8 mouse cellular contexts compared by ENCODE assay signal in the genomic region with DNA sequence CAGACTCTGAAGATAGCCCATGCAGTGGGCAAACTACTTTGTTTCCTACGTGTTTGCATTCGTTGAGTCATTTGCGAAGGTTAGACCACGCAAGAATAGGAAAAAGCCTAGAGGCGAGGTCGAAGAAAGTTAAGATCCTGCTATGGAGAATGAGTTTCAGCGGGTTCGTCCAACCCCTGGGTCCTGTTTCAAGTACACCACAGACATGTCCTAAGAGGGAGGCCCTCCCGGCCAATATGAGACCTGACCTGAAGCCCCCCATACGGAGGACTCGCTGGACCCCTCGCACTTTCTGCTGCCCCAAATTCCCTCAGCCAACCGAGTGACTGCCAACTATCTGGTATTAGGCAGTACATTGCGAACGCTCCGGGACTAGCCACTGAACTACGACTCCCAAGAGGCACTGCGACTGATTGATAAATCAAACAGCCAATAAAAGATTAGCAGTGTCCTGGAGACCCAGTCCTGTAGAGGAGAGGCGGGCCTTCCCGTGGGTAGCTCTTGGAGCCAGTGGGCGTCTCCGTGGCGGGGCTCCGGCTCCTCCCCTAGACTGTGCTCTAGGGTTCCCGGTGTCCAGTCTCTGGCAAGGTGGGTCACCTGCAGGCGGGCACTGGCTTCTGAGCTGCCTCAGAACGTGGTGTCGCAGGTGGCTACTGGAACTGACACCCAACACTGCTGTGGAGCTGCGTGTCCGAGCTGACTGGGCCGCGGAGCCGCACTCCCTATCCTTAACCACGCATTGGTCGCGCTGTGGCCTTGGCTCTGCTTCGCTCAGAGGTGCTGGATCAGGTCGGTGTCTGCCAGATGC. TPM values are rescaled to one million over a fixed set of nuclear protein-coding genes. Genes with fewer than 3 reads are reported as not detected.
A peak's percentile ranks its signal among the peaks of the same experiment; 100 is the strongest.
DNase-seq lines count a peak whose midpoint lies in the region; ATAC-seq lines count a peak whose summit lies in the region.

Gene Zfp174 (plus strand): TSS at position 558 of the 808 bp plus-strand sequence.

- no peaks in the 10 kb centered on the region for H3K27me3 ChIP-seq in heart, embryonic 10.5 days (ENCODE audit: insufficient read depth, poor library complexity, severe bottlenecking)
- no peaks in the 10 kb centered on the region for H3K27me3 ChIP-seq in kidney, embryonic 15.5 days

- peak within 1 kb of the TSS; percentile 84 for H3K27ac ChIP-seq in heart, embryonic 10.5 days
- H3K27ac ChIP-seq in kidney, embryonic 15.5 days, result 0 out of 2 replicates have a peak within 1 kb of the TSS, but pooled peaks have one; percentile 15

- ATAC-seq in erythroblast, adult 5-6 weeks (replicated peaks; ENCODE audit: low FRiP score, poor library complexity, severe bottlenecking), result peak; percentile 99
- peak; percentile 100 for ATAC-seq in kidney, embryonic 15.5 days (replicated peaks; ENCODE audit: low FRiP score)
- ATAC-seq in monocyte, adult 5-6 weeks (replicated peaks; ENCODE audit: insufficient number of reproducible peaks, low FRiP score, low TSS enrichment, poor library complexity, severe bottlenecking), result peak; percentile 100

- H3K4me1 ChIP-seq in heart, embryonic 10.5 days, result peaks cover 7% of the 10 kb centered on the region
- peaks cover 8% of the 10 kb centered on the region for H3K4me1 ChIP-seq in kidney, embryonic 15.5 days

- peak within 1 kb of the TSS; percentile 50 for H3K9ac ChIP-seq in kidney, embryonic 15.5 days

- 2% methylated on average over 38 of the region's 38 CpGs for WGBS in heart, embryonic 10.5 days
- 2% methylated on average over 38 of the region's 38 CpGs for WGBS in kidney, embryonic 15.5 days

- peak within 1 kb of the TSS; percentile 73 for H3K4me2 ChIP-seq in kidney, embryonic 15.5 days

- peak within 1 kb of the TSS; percentile 76 for H3K4me3 ChIP-seq in heart, embryonic 10.5 days
- H3K4me3 ChIP-seq in kidney, embryonic 15.5 days (replicated peaks), result peak within 1 kb of the TSS; percentile 55

- peak; percentile 89 to 93 for DNase-seq in B cell, adult 2 months
- DNase-seq in brain, adult 2 months (ENCODE audit: low read depth, low spot score), result peak; percentile 98
- DNase-seq in heart, embryonic 10.5 days (ENCODE audit: low spot score), result peak; percentile 98
- peak; percentile 93 for DNase-seq in liver
- DNase-seq in spleen, postnatal 4 days (ENCODE audit: low spot score in 2 of 2), result peak; percentile 88 to 92

- no peaks in the 10 kb centered on the region for H3K36me3 ChIP-seq in heart, embryonic 10.5 days
- H3K36me3 ChIP-seq in kidney, embryonic 15.5 days, result no peaks in the 10 kb centered on the region

- H3K9me3 ChIP-seq in heart, embryonic 10.5 days, result no peaks in the 10 kb centered on the region
- H3K9me3 ChIP-seq in kidney, embryonic 15.5 days (replicated peaks), result no peaks in the 10 kb centered on the region

RNA-seq across cellular contexts. Expression of gene Zfp174, which starts in this region (rescaled TPM):
- 0.21 TPM in 1 of 2 replicates, not detected in the other for total RNA-seq in erythroblast, adult 5-6 weeks (2015; ENCODE audit: low replicate concordance)
- total RNA-seq in erythroblast, adult 5-6 weeks (2017; ENCODE audit: low replicate concordance), result 0.28 TPM in 1 of 2 replicates, not detected in the other
- polyA plus RNA-seq in heart, embryonic 10.5 days (2016; fragmentation: Nextera tagmentation; extraction: Ambion mirVana), result 0.72 and 1.1 TPM in 2 replicates
- 1.4 and 1.7 TPM in 2 replicates for polyA plus RNA-seq in kidney, embryonic 15.5 days (2015; fragmentation: Nextera tagmentation; extraction: Ambion mirVana)
- total RNA-seq in monocyte, adult 5-6 weeks (2017), result 0.11 to 1.5 TPM (median 1.4 TPM) in 3 replicates

Comparison
In these comparisons a context has a peak if more than half of its experiments do, and no peak if none do; other contexts are left out.
1. Peak in every context shown above with its lines: DNase-seq, ATAC-seq, H3K4me3 ChIP-seq and H3K27ac ChIP-seq.
2. Peak in ATAC-seq in erythroblast, adult 5-6 weeks; RNA of the gene not detected or under 1 TPM.